Mouse (Mus musculus): Measurements from ENCODE around the gene Rasal2. TPM values are rescaled to one million over a fixed set of nuclear protein-coding genes. Genes with fewer than 3 reads are reported as not detected.
"Not testable (repeated sequence)": the region's sequence is repeated elsewhere in the genome, so short reads cannot be mapped to it uniquely, and the experiment has no call there.

Rasal2 gene
- polyA plus RNA-seq, 1 experiment from 2014 or later: 8.8 TPM

GRCm38 (mm10) chr1:157246779-157247178 is 165.6 kb downstream of the Rasal2 start:
- Histone ChIP-seq H3K4me3 (replicated peaks; ENCODE audit: low read length) (no peak overlapping the region), H3K27me3 (ENCODE audit: control insufficient read depth, insufficient read depth, low read length) (no peaks in the 10 kb centered on the region), H3K4me1 (ENCODE audit: control insufficient read depth, insufficient read depth, low read length) (no peaks in the 10 kb centered on the region), H3K27ac (ENCODE audit: low read length) (no peak overlapping the region), H3K36me3 (ENCODE audit: control insufficient read depth, insufficient read depth, low read length) (no peaks in the 10 kb centered on the region), H3K9ac (ENCODE audit: low read length) (no peak overlapping the region), H3K4me2 (ENCODE audit: low read depth, low read length) (no peak overlapping the region), H3K9me3 (replicated peaks; ENCODE audit: control insufficient read depth, low read length) (no peaks in the 10 kb centered on the region)
- ATAC-seq (ENCODE audit: insufficient read depth, low FRiP score): no peak
- 85% methylated on average over 1 of the region's 1 CpGs for WGBS

GRCm38 (mm10) chr1:157244453-157244790 is 168.0 kb downstream of the Rasal2 start:
- no peak for ATAC-seq (ENCODE audit: insufficient read depth, low FRiP score)
- H3K4me2 ChIP-seq (ENCODE audit: low read depth, low read length): no peak overlapping the region
- H3K4me3 ChIP-seq (replicated peaks; ENCODE audit: low read length): no peak overlapping the region
- no peaks in the 10 kb centered on the region for H3K4me1 ChIP-seq (ENCODE audit: control insufficient read depth, insufficient read depth, low read length)
- no peaks in the 10 kb centered on the region for H3K27me3 ChIP-seq (ENCODE audit: control insufficient read depth, insufficient read depth, low read length)
- no peak overlapping the region for H3K27ac ChIP-seq (ENCODE audit: low read length)
- no peak overlapping the region for H3K9ac ChIP-seq (ENCODE audit: low read length)
- WGBS: 49% methylated on average over 5 of the region's 5 CpGs
- no peaks in the 10 kb centered on the region for H3K9me3 ChIP-seq (replicated peaks; ENCODE audit: control insufficient read depth, low read length)
- no peaks in the 10 kb centered on the region for H3K36me3 ChIP-seq (ENCODE audit: control insufficient read depth, insufficient read depth, low read length)

DNA sequence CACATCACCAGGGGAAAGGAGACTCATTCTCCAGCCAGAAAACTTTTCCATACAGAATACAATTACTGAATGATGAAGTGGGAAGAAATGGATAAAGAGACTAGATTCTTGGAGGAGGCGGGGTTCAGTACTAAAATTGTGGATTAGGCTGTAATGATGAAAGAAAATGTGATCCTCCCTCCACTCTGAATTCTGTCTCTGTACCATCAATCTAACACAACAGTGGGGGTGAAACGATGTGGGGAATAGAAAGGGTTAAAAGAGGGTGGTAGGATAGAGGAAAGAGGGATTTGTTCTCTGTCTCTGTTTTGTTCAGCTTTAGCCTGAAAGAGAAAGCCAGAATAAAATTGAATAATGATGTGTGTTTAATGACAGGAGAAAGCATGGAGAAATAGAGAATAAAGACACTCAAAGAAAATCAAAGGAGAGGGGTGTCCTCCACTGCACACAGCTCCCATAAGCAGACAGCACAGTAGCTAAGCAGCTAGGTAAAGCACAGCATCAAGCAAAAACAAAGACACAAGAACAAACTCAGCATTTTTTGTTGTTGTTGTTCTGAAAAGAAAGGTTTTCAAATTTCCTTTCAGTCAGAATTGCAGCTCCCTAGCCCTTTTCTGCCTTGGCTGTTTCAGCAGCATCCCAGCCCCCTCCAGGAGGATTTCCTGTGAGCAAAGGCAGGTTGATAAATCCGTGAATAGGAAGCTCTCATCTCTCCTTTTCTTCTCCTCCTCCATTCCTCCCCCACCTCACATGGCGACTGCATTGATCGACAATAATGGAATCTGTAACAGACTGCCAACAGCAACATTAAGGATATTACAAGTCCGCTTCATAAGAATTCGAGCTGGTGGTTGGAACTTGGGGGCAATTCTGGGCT is 168.6 kb downstream of the Rasal2 start:
- no peak overlapping the region for H3K4me3 ChIP-seq (replicated peaks; ENCODE audit: low read length)
- H3K9ac ChIP-seq (ENCODE audit: low read length): no peak overlapping the region
- H3K27ac ChIP-seq (ENCODE audit: low read length): no peak overlapping the region
- no peak for ATAC-seq (ENCODE audit: insufficient read depth, low FRiP score)
- H3K9me3 ChIP-seq (replicated peaks; ENCODE audit: control insufficient read depth, low read length): no peaks in the 10 kb centered on the region
- H3K4me1 ChIP-seq (ENCODE audit: control insufficient read depth, insufficient read depth, low read length): no peaks in the 10 kb centered on the region
- no peaks in the 10 kb centered on the region for H3K36me3 ChIP-seq (ENCODE audit: control insufficient read depth, insufficient read depth, low read length)
- H3K27me3 ChIP-seq (ENCODE audit: control insufficient read depth, insufficient read depth, low read length): no peaks in the 10 kb centered on the region
- 48% methylated on average over 7 of the region's 7 CpGs for WGBS
- no peak overlapping the region for H3K4me2 ChIP-seq (ENCODE audit: low read depth, low read length)

DNA sequence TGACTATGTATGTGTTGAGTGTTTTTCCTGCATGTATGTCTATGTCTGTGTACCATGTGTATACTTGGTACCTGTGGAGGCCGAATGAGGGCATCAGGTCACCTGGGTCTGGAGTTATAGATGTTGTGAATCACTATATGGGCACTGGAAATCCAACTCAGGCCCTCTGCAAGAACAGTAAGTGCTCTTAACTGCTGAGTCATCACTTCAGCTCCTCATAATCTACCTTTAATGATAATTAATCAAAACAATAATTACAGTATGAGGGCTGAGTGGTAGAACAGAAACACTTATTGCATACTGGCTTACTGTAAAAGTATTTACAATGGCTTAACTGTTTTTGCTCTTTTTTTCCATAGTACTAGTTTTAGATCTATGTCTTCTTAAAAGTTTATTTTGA is 172.7 kb downstream of the Rasal2 start:
- H3K4me1 ChIP-seq (ENCODE audit: control insufficient read depth, insufficient read depth, low read length): no peaks in the 10 kb centered on the region
- no peak overlapping the region for H3K27ac ChIP-seq (ENCODE audit: low read length)
- no peak overlapping the region for H3K4me2 ChIP-seq (ENCODE audit: low read depth, low read length)
- H3K9ac ChIP-seq (ENCODE audit: low read length): no peak overlapping the region
- no peaks in the 10 kb centered on the region for H3K36me3 ChIP-seq (ENCODE audit: control insufficient read depth, insufficient read depth, low read length)
- ATAC-seq (ENCODE audit: insufficient read depth, low FRiP score): no peak
- no peaks in the 10 kb centered on the region for H3K9me3 ChIP-seq (replicated peaks; ENCODE audit: control insufficient read depth, low read length)
- H3K27me3 ChIP-seq (ENCODE audit: control insufficient read depth, insufficient read depth, low read length): no peaks in the 10 kb centered on the region
- H3K4me3 ChIP-seq (replicated peaks; ENCODE audit: low read length): no peak overlapping the region
- WGBS: 91% methylated on average over 1 of the region's 1 CpGs

- not testable (repeated sequence) for H3K27ac ChIP-seq (ENCODE audit: low read length); H3K36me3 ChIP-seq (ENCODE audit: control insufficient read depth, insufficient read depth, low read length); H3K4me3 ChIP-seq (replicated peaks; ENCODE audit: low read length); H3K9ac ChIP-seq (ENCODE audit: low read length); H3K9me3 ChIP-seq (replicated peaks; ENCODE audit: control insufficient read depth, low read length); H3K4me2 ChIP-seq (ENCODE audit: low read depth, low read length); ATAC-seq (ENCODE audit: insufficient read depth, low FRiP score); H3K4me1 ChIP-seq (ENCODE audit: control insufficient read depth, insufficient read depth, low read length); H3K27me3 ChIP-seq (ENCODE audit: control insufficient read depth, insufficient read depth, low read length)
- 94% methylated on average over 4 of the region's 4 CpGs for WGBS
Measured at GRCm38 (mm10) chr1:157236650-157237344, 175.6 kb downstream of the Rasal2 start.

DNA sequence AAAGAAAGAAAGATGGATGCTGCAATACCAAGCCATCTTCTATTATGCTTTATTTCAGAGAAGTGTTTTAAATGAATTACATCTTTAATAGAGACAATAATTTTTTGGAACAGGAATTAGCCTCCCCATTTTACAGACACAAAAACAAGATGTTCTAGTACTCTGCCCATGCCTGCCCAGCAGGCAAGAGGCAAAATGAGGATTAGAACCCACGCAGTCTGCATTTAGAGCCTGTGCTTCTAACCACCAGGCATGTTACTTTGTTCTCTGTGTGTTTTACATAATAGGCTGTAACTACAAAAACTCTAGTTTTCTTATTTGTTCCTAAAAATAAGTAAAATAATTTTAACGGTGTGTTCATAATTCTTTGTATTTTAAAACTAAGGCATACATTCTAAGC is 178.9 kb downstream of the Rasal2 start:
- Histone ChIP-seq H3K4me2 (ENCODE audit: low read depth, low read length) (no peak overlapping the region), H3K27ac (ENCODE audit: low read length) (no peak overlapping the region), H3K9me3 (replicated peaks; ENCODE audit: control insufficient read depth, low read length) (no peaks in the 10 kb centered on the region), H3K9ac (ENCODE audit: low read length) (no peak overlapping the region), H3K36me3 (ENCODE audit: control insufficient read depth, insufficient read depth, low read length) (no peaks in the 10 kb centered on the region), H3K4me1 (ENCODE audit: control insufficient read depth, insufficient read depth, low read length) (no peaks in the 10 kb centered on the region), H3K4me3 (replicated peaks; ENCODE audit: low read length) (no peak overlapping the region), H3K27me3 (ENCODE audit: control insufficient read depth, insufficient read depth, low read length) (no peaks in the 10 kb centered on the region)
- 87% methylated on average over 2 of the region's 2 CpGs for WGBS
- ATAC-seq (ENCODE audit: insufficient read depth, low FRiP score): no peak

GRCm38 (mm10) chr1:157232372-157232771 is 180.0 kb downstream of the Rasal2 start:
- no peak overlapping the region for H3K4me2 ChIP-seq (ENCODE audit: low read depth, low read length)
- H3K27me3 ChIP-seq (ENCODE audit: control insufficient read depth, insufficient read depth, low read length): no peaks in the 10 kb centered on the region
- H3K36me3 ChIP-seq (ENCODE audit: control insufficient read depth, insufficient read depth, low read length): no peaks in the 10 kb centered on the region
- H3K9me3 ChIP-seq (replicated peaks; ENCODE audit: control insufficient read depth, low read length): no peaks in the 10 kb centered on the region
- H3K9ac ChIP-seq (ENCODE audit: low read length): no peak overlapping the region
- no peak for ATAC-seq (ENCODE audit: insufficient read depth, low FRiP score)
- no peak overlapping the region for H3K27ac ChIP-seq (ENCODE audit: low read length)
- H3K4me3 ChIP-seq (replicated peaks; ENCODE audit: low read length): no peak overlapping the region
- 71% methylated on average over 4 of the region's 4 CpGs for WGBS
- H3K4me1 ChIP-seq (ENCODE audit: control insufficient read depth, insufficient read depth, low read length): no peaks in the 10 kb centered on the region

GRCm38 (mm10) chr1:157231016-157231415 is 181.4 kb downstream of the Rasal2 start:
- Histone ChIP-seq H3K4me3 (replicated peaks; ENCODE audit: low read length) (no peak overlapping the region), H3K9ac (ENCODE audit: low read length) (no peak overlapping the region), H3K4me1 (ENCODE audit: control insufficient read depth, insufficient read depth, low read length) (no peaks in the 10 kb centered on the region), H3K27me3 (ENCODE audit: control insufficient read depth, insufficient read depth, low read length) (no peaks in the 10 kb centered on the region), H3K36me3 (ENCODE audit: control insufficient read depth, insufficient read depth, low read length) (no peaks in the 10 kb centered on the region), H3K27ac (ENCODE audit: low read length) (no peak overlapping the region), H3K4me2 (ENCODE audit: low read depth, low read length) (0 out of 2 replicates have a peak overlapping the region, but pooled peaks have one; percentile 21), H3K9me3 (replicated peaks; ENCODE audit: control insufficient read depth, low read length) (no peaks in the 10 kb centered on the region)
- ATAC-seq (ENCODE audit: insufficient read depth, low FRiP score): no peak
- 14% methylated on average over 8 of the region's 8 CpGs for WGBS

DNA sequence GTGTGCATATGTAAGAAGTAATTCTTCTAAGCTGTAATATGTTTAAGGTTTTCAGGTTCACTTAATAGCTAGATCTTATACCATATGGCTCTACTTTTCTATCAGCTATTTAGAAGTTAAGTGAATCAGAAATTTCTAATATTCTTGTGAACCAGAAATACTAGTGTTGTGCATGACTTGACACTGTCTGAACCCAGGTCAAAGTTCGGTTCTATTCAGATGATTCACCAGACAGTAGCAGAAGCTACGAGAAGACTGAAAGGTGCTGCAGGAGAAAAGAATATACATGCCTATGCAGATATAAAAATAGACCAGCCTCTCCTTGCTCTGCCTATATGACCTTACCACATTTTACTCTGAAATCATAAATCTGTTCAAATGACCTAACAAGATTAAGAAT is 182.0 kb downstream of the Rasal2 start:
- H3K4me2 ChIP-seq (ENCODE audit: low read depth, low read length): no peak overlapping the region
- no peak overlapping the region for H3K27ac ChIP-seq (ENCODE audit: low read length)
- H3K4me3 ChIP-seq (replicated peaks; ENCODE audit: low read length): no peak overlapping the region
- no peaks in the 10 kb centered on the region for H3K27me3 ChIP-seq (ENCODE audit: control insufficient read depth, insufficient read depth, low read length)
- no peaks in the 10 kb centered on the region for H3K36me3 ChIP-seq (ENCODE audit: control insufficient read depth, insufficient read depth, low read length)
- no peaks in the 10 kb centered on the region for H3K4me1 ChIP-seq (ENCODE audit: control insufficient read depth, insufficient read depth, low read length)
- no peak overlapping the region for H3K9ac ChIP-seq (ENCODE audit: low read length)
- WGBS: 61% methylated on average over 2 of the region's 2 CpGs
- ATAC-seq (ENCODE audit: insufficient read depth, low FRiP score): no peak
- H3K9me3 ChIP-seq (replicated peaks; ENCODE audit: control insufficient read depth, low read length): no peaks in the 10 kb centered on the region

Measured in stomach, embryonic 16.5 days (tissue).